Mouse (Mus musculus) kidney, adult 9 months (tissue): ENCODE measurements at regions not wholly inside any gene's neighbourhood (a gene's known extent, or its start where the extent isn't known, plus 50 kb on each side); places are given as distances from the start of the nearest gene placed in this dataset.

Experiments used
- DNase-seq: peaks from one replicate; pipeline ENCODE4 v3.0.0; 2022

DNA sequence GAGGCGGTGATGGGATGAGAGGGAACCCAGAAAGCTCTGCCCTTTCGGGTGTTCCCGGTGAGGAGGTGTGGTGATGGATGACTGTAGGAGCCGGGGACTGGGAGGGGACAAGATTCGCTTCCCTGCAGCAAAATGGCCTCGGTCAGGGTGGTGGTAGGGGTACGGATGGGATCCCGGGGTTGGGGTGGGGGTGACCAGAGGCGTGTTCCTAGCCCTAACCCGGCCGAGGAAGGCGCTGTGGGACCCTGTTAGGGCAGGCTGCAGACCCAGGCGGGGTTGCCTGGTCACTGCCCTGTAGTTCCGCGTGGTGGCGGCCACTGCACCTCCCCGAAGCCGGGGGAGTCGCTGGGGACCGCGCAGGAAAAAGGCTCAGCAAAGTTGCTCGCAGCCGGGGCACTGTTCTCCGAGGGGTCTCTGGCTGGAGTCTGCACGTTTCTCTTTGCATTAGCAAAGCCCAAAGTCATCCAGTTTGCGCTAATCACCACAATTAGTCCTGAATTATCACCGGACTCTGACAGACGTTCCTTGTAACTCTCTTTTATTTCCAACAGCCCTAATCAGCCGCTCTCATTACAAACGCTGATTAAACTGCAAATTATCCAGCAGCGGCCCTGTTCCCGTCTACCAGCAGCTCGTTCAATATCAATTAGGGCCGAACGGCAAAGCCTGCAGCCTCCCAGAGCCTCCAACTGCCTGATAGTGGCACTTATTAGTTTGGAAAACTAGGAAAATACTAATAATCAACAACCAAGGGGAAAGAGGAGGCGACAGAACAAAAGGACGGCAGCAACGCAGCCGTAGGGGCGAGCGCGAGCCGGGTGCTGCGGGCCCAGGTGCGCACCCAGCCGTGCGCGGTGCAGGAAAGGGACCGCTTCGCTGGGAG lies 78.8 kb upstream of the Tbca start:
- DNase-seq, result no peak

DNA sequence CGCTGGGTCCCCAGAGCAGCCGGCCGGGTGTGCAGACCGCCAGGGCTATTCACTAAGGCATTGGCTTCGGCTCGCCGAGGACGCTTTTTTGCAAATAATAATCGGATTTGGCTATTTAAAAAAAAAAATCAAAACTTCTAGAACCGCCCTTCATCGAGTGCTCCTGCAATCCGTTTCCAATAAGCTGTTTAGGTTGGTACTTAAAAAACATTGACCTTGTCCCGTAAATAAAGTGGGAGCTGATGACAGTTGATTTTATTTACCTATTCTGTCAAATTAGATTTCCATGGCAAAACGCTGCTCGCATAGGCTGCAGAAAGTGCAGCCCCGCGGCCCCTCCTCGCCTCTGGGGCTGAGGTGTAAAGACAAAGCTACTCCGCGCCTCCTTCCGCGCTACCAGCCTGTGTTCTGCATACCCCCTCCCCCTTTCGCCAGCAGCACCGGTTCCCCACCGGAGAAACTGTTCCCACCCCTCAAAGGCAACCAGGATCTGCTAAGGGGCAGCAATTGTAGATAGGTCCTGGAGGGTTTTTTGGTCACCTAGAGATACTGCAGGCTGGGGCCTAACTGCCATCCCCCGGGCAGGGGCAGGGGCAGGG lies 78.0 kb upstream of the Tbca start:
- DNase-seq, result no peak

DNA sequence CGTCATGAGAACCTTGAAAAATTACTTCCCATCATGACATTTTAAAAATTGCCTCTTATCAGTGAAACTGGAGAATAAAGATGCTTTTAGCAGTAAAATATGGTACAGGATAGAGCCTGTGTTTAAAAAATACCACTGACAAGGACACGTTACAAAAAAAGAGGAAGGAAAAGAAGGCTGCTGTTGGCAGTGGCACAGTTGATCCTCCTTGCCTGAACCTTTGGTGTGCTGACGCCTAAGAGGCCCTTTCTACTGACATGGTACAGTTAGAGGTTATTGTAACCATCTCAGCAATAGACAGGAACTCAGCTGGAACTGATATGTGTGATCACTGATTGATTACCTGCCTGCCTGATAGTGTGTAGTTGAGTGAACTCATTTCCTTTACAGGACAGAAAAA lies 75.3 kb upstream of the Tbca start:
- no peak for DNase-seq

DNA sequence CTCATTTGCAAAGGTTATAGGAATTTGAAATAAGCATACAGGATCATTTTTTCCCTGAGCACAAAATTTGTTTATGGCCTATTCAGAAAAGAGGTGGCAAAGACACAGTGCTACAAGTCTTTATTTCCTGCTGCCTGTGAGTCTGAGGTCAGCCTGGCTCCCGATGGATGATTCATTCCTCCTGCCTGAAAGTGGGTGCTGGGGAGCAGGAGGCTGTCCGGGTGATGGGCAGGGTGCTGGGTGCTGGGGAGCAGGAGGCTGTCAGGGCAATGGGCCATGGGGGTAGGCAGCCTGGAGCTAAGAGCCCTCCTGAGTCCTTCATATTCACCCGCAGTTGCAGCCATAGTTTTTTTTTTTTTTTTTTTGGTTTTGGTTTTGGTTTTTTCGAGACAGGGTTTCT lies 67.1 kb upstream of the Tbca start:
- no peak for DNase-seq
